Mouse (Mus musculus) intestine, embryonic 14.5 days (tissue): Measurements from ENCODE around the gene Angel1. TPM values are rescaled to one million over a fixed set of nuclear protein-coding genes. Genes with fewer than 3 reads are reported as not detected.

Source experiments
- ATAC-seq: fragments of 200-750 bp; cut with Nextera tagmentation; replicated peaks from 2 replicates; pipeline ENCODE4 v1.8.0; 2017; ENCODE audit warnings: low read depth, moderate number of reproducible peaks, moderate TSS enrichment, moderate library complexity; ENCODE audit not compliant: low FRiP score, low TSS enrichment
- DNase-seq: peaks from one replicate; pipeline ENCODE4 v3.0.0-alpha.2; 2018; ENCODE audit warnings: low spot score
- H3K27ac ChIP-seq: fragments of 300-500 bp; sonication (generic); 2 replicates; pipeline ENCODE4 v1.5.1; 2014; ENCODE audit warnings: low read depth, mild to moderate bottlenecking, control low read depth
- H3K27me3 ChIP-seq: fragments of 300-500 bp; sonication (generic); replicated peaks from 2 replicates; pipeline ENCODE4 v1.6.1; 2014; ENCODE audit warnings: low read length, control low read depth; ENCODE audit not compliant: control insufficient read depth, insufficient read depth
- H3K36me3 ChIP-seq: fragments of 300-500 bp; sonication (generic); 2 replicates; pipeline ENCODE4 v1.6.1; 2014; ENCODE audit warnings: low read length, control low read depth; ENCODE audit not compliant: control insufficient read depth, insufficient read depth
- H3K4me1 ChIP-seq: fragments of 300-500 bp; sonication (generic); replicated peaks from 2 replicates; pipeline ENCODE4 v1.6.1; 2014; ENCODE audit warnings: low read length, control low read depth, mixed read lengths; ENCODE audit not compliant: control insufficient read depth, insufficient read depth
- H3K4me2 ChIP-seq: fragments of 300-500 bp; sonication (generic); 2 replicates; pipeline ENCODE4 v1.6.1; 2014; ENCODE audit warnings: low read length
- H3K4me3 ChIP-seq: fragments of 300-500 bp; sonication (generic); 2 replicates; pipeline ENCODE4 v1.5.1; 2014; ENCODE audit warnings: low read depth, low read length, control low read depth, mixed read lengths
- H3K9ac ChIP-seq: fragments of 300-500 bp; sonication (generic); 2 replicates; pipeline ENCODE4 v1.6.1; 2014; ENCODE audit warnings: mild to moderate bottlenecking, low read length
- H3K9me3 ChIP-seq: fragments of 300-500 bp; sonication (generic); 2 replicates; pipeline ENCODE4 v1.6.1; 2016; ENCODE audit warnings: low read length, control low read depth; ENCODE audit not compliant: control insufficient read depth
- WGBS: fragments of 180-500 bp; shearing (Covaris S2); extraction: QIAGEN DNeasy Blood & Tissue Kit; methylation state at CpG from one replicate; pipeline ENCODE4 v1.1.7; 2014; 5-methylcytosine and 5-hydroxymethylcytosine counted together
- polyA plus RNA-seq: library from polyadenylated mRNA; unstranded; fragments of >200 nt; fragmentation: Nextera tagmentation; extraction: Ambion mirVana; gene quantifications from 2 replicates; pipeline ENCODE4 v1.2.1, GENCODE M21; 2014

Angel1 gene
- polyA plus RNA-seq, 1 experiment from 2014 or later: 7.8 TPM

GRCm38 (mm10) chr12:86679991-86680491 is 46.2 kb downstream of the Angel1 start:
- ATAC-seq (no peak), DNase-seq (no peak)
- Histone ChIP-seq H3K9ac (peak overlapping the region; percentile 74), H3K4me1 (0 out of 2 replicates have a peak, but pooled peaks cover 3% of the 10 kb centered on the region), H3K4me2 (peak overlapping the region; percentile 100), H3K4me3 (peak overlapping the region; percentile 59), H3K27ac (0 out of 2 replicates have a peak overlapping the region, but pooled peaks have one; percentile 75), H3K36me3 (no peaks in the 10 kb centered on the region), H3K9me3 (no peaks in the 10 kb centered on the region), H3K27me3 (no peaks in the 10 kb centered on the region)
- WGBS: 27% methylated on average over 12 of the region's 12 CpGs

GRCm38 (mm10) chr12:86679546-86679930 is 46.7 kb downstream of the Angel1 start:
- peak overlapping the region; percentile 74 for H3K9ac ChIP-seq
- WGBS: 4% methylated on average over 9 of the region's 9 CpGs
- DNase-seq: no peak
- peak overlapping the region; percentile 100 for H3K4me2 ChIP-seq
- 0 out of 2 replicates have a peak, but pooled peaks cover 3% of the 10 kb centered on the region for H3K4me1 ChIP-seq
- H3K27ac ChIP-seq: peak overlapping the region; percentile 75; the same call in 1 of the 2 replicates
- no peaks in the 10 kb centered on the region for H3K27me3 ChIP-seq
- no peaks in the 10 kb centered on the region for H3K36me3 ChIP-seq
- H3K4me3 ChIP-seq: peak overlapping the region; percentile 59
- ATAC-seq: peak; percentile 41; the same call in 1 of the 2 replicates
- H3K9me3 ChIP-seq: no peaks in the 10 kb centered on the region

- WGBS: under 1% methylated on average over 92 of the region's 94 CpGs
Observed at GRCm38 (mm10) chr12:86678591-86679545, 47.4 kb downstream of the Angel1 start, which contains the start of gene Vash1. TSS of gene Vash1 (plus strand) at chr12:86678700.

GRCm38 (mm10) chr12:86672507-86672906 is 53.8 kb downstream of the Angel1 start:
- H3K4me1 ChIP-seq: no peaks in the 10 kb centered on the region
- no peaks in the 10 kb centered on the region for H3K36me3 ChIP-seq
- H3K9ac ChIP-seq: no peak overlapping the region
- no peaks in the 10 kb centered on the region for H3K9me3 ChIP-seq
- no peak overlapping the region for H3K4me2 ChIP-seq
- no peak overlapping the region for H3K27ac ChIP-seq
- no peak for ATAC-seq
- WGBS: 81% methylated on average over 5 of the region's 5 CpGs
- H3K4me3 ChIP-seq: no peak overlapping the region
- DNase-seq: no peak
- no peaks in the 10 kb centered on the region for H3K27me3 ChIP-seq

More at GRCm38 (mm10) chr12:86678591-86679545, 47.4 kb downstream of the Angel1 start, which contains the start of gene Vash1:
- DNase-seq (peak; percentile 85), ATAC-seq (peak; percentile 80)
- H3K9me3 ChIP-seq: no peaks in the 10 kb centered on the region
- no peaks in the 10 kb centered on the region for H3K27me3 ChIP-seq
- peak within 1 kb of the TSS; percentile 74 for H3K9ac ChIP-seq
- H3K4me1 ChIP-seq: 0 out of 2 replicates have a peak, but pooled peaks cover 3% of the 10 kb centered on the region
- H3K4me3 ChIP-seq: peak within 1 kb of the TSS; percentile 59
- no peaks in the 10 kb centered on the region for H3K36me3 ChIP-seq
- H3K4me2 ChIP-seq: peak within 1 kb of the TSS; percentile 100
- H3K27ac ChIP-seq: peak within 1 kb of the TSS; percentile 75

- Histone ChIP-seq H3K4me1 (no peaks in the 10 kb centered on the region), H3K27ac (no peak overlapping the region), H3K9ac (no peak overlapping the region), H3K4me3 (no peak overlapping the region), H3K36me3 (no peaks in the 10 kb centered on the region), H3K9me3 (no peaks in the 10 kb centered on the region), H3K27me3 (no peaks in the 10 kb centered on the region), H3K4me2 (no peak overlapping the region)
- no peak for ATAC-seq
- DNase-seq: no peak
- 78% methylated on average over 4 of the region's 4 CpGs for WGBS
Observed at GRCm38 (mm10) chr12:86672105-86672504, 54.2 kb downstream of the Angel1 start.

- Histone ChIP-seq H3K27ac (no peak overlapping the region), H3K9me3 (no peaks in the 10 kb centered on the region), H3K36me3 (no peaks in the 10 kb centered on the region), H3K27me3 (no peaks in the 10 kb centered on the region), H3K4me1 (no peaks in the 10 kb centered on the region), H3K4me3 (no peak overlapping the region), H3K4me2 (no peak overlapping the region), H3K9ac (no peak overlapping the region)
- WGBS: 89% methylated on average over 2 of the region's 2 CpGs
- ATAC-seq: no peak
- DNase-seq: no peak
Observed at GRCm38 (mm10) chr12:86668404-86668803, 57.9 kb downstream of the Angel1 start.

- Histone ChIP-seq H3K36me3 (no peaks in the 10 kb centered on the region), H3K4me3 (no peak overlapping the region), H3K27me3 (no peaks in the 10 kb centered on the region), H3K27ac (no peak overlapping the region), H3K4me1 (no peaks in the 10 kb centered on the region), H3K9ac (no peak overlapping the region), H3K9me3 (no peaks in the 10 kb centered on the region), H3K4me2 (no peak overlapping the region)
- no peak for DNase-seq
- no peak for ATAC-seq
- WGBS: 52% methylated on average over 3 of the region's 3 CpGs
Observed at GRCm38 (mm10) chr12:86665656-86666055, 60.6 kb downstream of the Angel1 start.

- no peak overlapping the region for H3K4me2 ChIP-seq
- H3K9ac ChIP-seq: no peak overlapping the region
- no peaks in the 10 kb centered on the region for H3K27me3 ChIP-seq
- no peaks in the 10 kb centered on the region for H3K9me3 ChIP-seq
- DNase-seq: no peak
- 68% methylated on average over 2 of the region's 2 CpGs for WGBS
- H3K36me3 ChIP-seq: no peaks in the 10 kb centered on the region
- no peak overlapping the region for H3K27ac ChIP-seq
- ATAC-seq: no peak
- H3K4me3 ChIP-seq: no peak overlapping the region
- no peaks in the 10 kb centered on the region for H3K4me1 ChIP-seq
Observed at GRCm38 (mm10) chr12:86660466-86660865, 65.8 kb downstream of the Angel1 start.
